Mouse (Mus musculus) duodenum, adult 2 months (tissue): ENCODE measurements around the gene Cdk4. TPM values are rescaled to one million over a fixed set of nuclear protein-coding genes. Genes with fewer than 3 reads are reported as not detected.

Source experiments
- polyA plus RNA-seq: library from polyadenylated mRNA; depleted of rRNA; stranded (reverse); fragments of >200 nt; gene quantifications from 2 replicates; pipeline ENCODE4 v1.2.3, GENCODE M21; 2012; ENCODE audit warnings: low replicate concordance; rRNA removed

Cdk4 gene
- polyA plus RNA-seq: 76.0 and 80.3 TPM in 2 replicates

DNA sequence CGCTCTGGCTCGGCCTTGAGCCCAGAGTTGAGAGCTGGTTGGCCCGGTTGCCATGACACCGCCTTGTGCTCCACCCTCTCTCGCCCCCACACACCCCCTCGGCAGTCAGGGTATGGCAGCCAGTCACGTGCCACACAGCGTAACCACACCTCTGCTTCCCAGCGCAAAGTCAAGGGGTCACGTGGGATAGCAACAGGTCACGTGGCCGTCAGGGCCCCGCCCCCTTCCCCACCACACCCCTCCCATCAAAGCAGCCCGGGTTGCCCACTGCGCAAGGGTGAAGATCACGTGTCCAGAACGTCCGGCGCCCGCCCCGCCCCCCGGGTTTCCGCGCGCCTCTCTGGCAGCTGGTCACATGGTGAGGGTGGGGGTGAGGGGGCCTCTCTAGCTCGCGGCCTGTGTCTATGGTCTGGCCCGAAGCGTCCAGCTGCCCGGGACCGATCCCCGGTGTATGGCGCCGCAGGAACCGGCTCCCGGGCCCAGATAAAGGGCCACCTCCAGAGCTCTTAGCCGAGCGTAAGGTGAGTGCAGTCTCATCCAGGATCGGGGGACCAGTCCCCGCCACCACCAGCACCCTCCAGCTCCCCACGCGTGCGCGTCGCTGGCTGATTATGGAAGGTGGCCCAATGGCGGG, at the start of gene Cdk4:
TSS of gene Cdk4 (plus strand) at position 296 of the 634 bp plus-strand sequence.

DNA sequence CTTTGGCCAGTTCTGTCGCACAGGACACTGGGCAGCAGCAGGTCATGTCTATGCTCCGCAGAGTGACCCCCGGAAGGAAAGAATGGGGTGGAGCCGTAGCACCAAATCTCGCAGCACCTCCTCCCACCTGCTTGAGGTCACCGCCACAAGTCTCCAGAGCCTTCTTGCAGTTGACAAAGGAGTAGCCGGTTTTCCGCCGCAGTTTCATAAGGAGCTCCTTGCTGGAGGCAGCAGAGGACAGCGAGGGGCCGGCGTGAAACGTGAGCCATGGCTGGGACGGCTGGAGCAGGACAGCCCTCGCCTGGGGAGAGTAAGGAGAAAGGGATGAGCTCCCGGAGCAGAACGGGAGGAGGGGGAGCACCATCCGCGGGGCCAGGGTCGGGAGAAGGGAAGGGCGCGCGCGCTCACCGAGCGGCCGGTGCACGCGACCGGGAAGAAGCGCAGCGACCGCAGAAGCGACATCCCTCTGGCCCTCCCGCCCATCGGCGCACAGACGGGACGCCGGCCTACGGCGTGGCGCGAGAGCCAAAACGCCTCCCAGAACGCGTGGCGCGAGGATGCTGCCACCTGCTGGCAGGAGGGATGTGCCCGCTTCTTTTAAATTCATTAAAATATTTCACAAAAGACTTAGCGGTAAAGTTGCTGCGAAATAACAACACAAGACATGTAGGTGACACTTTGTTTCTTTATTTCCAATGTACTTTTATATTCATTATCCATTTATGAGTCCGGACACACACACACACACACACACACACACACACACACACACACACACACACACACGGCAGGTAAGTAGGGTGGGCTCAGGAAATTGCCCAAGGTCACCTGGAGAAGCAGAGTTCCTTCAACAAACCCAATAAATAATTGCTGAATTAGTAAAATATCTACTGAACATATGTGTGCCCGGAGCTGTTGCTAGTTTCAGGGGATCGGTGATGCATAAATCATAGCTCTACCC, 32.7 kb upstream of the Cdk4 start, which contains the start of gene Tsfm:
TSS of gene Tsfm (minus strand) at position 505 of the 961 bp plus-strand sequence.

DNA sequence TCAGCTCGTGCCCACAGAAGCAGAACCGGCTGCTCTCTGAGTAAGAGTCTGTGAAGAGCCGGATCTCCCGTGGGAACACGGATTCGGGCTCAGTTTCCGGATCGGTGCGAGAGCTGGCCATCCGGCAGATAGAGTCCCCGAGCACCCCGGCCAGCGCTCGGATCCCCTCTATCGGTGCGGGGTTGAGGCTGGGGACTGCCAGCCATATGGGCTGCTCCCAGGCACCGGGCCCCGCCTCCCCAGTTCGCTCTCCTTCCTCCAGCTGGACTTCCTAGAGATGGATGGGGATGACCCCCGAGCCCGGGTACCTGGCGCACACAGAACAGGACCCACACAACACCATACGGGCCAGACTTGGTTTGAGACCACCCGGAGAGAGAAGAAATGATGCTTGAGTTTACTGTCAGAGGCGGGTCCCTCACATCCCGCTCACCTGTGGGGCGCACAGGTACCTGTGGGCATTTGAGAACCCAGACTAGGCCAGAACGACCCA, 22.0 kb upstream of the Cdk4 start, which contains the start of the genes Mettl1 and Eef1akmt3:
TSS of gene Mettl1 (plus strand) at position 141 of the 493 bp plus-strand sequence.
TSS of gene Eef1akmt3 (minus strand) at position 240 of the 493 bp plus-strand sequence.

DNA sequence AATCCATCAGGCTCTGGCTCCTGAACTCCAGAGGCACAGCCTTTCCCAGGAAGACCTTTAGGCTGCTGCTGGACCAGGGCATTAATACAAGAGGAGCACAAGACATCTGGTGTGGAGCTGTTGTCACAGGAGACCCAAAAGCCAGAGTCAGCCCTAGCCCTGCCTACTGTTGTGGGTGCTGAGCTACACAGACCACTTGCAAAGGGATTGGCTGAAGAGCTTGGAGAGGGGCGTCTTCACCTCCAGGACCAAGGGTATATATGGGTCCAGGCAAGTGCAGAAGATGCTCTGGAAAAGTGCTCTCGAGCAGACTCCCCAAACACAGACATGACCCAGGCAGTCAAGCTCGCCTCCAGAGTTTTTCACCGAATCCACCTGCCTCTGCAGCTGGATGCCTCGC, 15.4 kb upstream of the Cdk4 start, which contains the start of gene Cyp27b1:
TSS of gene Cyp27b1 (plus strand) at position 297 of the 400 bp plus-strand sequence.

DNA sequence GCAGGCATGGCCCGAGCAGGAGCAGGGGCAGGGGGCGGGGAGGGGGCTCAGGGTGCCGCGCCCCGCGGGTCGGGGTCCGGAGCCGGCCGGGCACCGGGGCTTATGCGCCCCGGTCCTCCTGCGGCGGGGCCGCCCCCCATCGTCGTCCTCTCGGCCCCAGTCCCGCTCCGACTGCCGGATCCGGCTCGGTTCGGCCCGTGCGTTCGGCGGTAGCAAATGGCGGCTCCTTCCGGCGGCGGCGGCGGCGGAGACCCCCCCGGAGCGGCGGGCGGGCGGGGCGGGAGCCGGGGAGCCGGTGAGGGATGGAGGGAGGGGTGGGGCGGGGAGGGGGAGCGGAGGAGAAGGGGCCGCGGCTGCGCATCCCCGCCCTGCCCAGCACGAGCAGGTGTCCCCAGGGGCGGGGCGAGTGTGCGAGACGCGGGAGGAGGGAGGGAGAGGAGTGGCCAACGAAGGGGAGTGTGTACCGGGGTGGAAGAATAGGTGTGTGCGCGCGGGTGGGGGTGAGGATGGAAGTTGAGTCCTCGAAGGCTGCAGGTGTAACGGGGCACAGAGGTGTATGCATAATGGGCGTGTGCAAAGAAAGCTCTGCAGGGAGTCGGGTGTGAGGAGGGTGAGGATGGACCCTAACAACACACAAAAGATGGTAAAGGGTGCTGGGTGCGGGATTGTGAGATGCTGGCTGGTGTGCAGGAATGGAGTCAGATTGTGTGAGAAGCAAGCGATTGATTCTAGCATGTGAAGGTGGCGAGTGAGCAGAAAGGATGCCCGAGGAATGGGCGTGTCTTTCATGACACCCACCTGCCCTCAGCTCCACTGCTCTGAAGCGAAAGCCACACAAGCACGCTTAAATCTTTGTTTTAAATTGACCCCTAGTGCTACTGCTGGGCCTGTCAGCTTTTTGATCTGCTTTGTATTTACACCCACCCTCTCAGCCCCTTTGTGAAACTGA, 3.1 kb upstream of the Cdk4 start, which contains the start of gene March9:
TSS of gene March9 (minus strand) at position 217 of the 949 bp plus-strand sequence.

DNA sequence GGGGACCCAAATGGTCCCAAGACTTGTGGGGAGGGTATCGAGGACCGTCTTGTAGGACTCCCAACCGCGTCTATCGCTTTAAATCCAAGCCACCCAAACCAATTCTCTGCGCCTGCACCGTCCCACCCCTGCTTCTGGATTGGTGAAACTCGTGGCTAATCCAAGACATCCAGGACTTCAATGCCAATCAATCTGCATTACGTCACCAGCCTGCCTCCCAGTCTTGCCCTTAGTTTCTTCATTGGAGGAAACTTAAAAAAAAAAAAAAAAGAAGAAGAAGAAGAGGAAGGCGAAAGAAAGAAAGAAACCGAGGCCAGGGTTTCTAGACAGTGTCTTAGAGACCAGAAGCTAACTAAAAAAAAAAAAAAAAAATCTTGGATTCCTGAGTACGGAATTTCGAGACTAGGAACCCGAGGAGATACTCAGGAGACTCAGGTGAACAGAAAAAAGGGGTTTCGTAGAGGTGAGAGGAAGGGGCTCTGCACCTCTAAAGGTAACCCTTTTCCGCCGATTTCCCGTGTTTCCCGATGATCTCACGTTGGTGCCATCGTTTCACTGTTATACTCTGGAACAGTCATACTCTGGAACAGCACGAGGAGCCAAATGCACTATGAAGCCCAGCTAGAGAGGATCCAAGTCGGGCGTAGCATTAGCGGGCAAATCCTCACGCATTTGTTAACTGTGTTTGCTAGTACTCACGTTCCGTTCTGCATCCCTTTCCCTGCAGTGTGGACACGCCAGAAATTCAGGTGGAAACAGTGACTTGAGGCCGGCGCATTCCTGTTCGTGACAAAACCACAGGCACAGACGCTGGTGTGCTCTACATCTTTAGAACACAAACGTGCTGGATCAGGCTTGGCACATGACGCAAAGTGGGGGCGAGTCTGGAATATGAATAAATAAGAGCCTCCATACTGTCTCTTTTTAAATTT, 7.1 kb downstream of the Cdk4 start, which contains the start of gene Tspan31:
TSS of gene Tspan31 (minus strand) at position 75 of the 932 bp plus-strand sequence.

DNA sequence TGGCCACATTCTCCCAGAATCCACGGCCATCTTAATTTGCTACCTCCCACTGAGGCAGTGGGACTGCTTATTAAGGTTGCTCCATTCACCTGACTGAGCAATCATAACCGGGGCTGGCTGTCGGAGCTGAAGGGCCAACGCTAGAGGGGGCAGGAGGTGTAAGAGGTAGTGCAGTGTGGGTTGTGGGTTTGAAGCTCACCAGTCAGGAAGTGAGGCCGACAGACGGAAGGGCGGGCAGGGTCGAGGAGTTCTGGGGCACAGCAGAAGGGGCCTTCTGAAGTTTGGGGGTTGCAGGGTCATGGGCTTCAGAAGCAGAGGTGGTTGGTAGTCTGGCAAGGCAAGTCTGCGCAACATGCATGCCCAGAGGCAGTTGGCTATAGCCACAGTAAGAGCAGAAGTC, 11.7 kb downstream of the Cdk4 start, which contains the start of gene Agap2:
TSS of gene Agap2 (plus strand) at position 205 of the 400 bp plus-strand sequence.

Other genes starting within 250 kb of the Cdk4 start
- 5.5 and 5.8 TPM in 2 replicates for gene Atp23, start 162.2 kb upstream of the Cdk4 start, polyA plus RNA-seq
- gene Ctdsp2, start 84.8 kb upstream of the Cdk4 start, polyA plus RNA-seq: 59.2 and 74.5 TPM in 2 replicates
- 0.83 and 9.1 TPM in 2 replicates for gene Avil, start 62.8 kb upstream of the Cdk4 start, polyA plus RNA-seq
- gene Tsfm, start 32.7 kb upstream of the Cdk4 start, polyA plus RNA-seq: 31.8 and 44.1 TPM in 2 replicates
- gene Mettl1, start 22.1 kb upstream of the Cdk4 start, polyA plus RNA-seq: 7.0 and 13.9 TPM in 2 replicates
- 0.58 and 1.6 TPM in 2 replicates for gene Eef1akmt3, start 22.0 kb upstream of the Cdk4 start, polyA plus RNA-seq
- 0.13 and 0.65 TPM in 2 replicates for gene Cyp27b1, start 15.3 kb upstream of the Cdk4 start, polyA plus RNA-seq
- gene March9, start 3.4 kb upstream of the Cdk4 start, polyA plus RNA-seq: 4.3 and 5.4 TPM in 2 replicates
- 35.7 and 49.3 TPM in 2 replicates for gene Tspan31, start 6.7 kb downstream of the Cdk4 start, polyA plus RNA-seq
- 3.5 and 11.0 TPM in 2 replicates for gene Agap2, start 11.8 kb downstream of the Cdk4 start, polyA plus RNA-seq
- 93.3 and 122 TPM in 2 replicates for gene Os9, start 57.6 kb downstream of the Cdk4 start, polyA plus RNA-seq
- gene B4galnt1, start 101.7 kb downstream of the Cdk4 start, polyA plus RNA-seq: 360 and 560 TPM in 2 replicates
- gene Slc26a10, start 117.1 kb downstream of the Cdk4 start, polyA plus RNA-seq: 0.82 and 1.6 TPM in 2 replicates
- gene Arhgef25, start 126.5 kb downstream of the Cdk4 start, polyA plus RNA-seq: 14.2 and 14.6 TPM in 2 replicates
- 35.7 and 63.9 TPM in 2 replicates for gene Dtx3, start 132.2 kb downstream of the Cdk4 start, polyA plus RNA-seq
- gene Pip4k2c, start 148.1 kb downstream of the Cdk4 start, polyA plus RNA-seq: 17.3 and 27.4 TPM in 2 replicates
- 1.7 and 6.0 TPM in 2 replicates for gene Kif5a, start 199.8 kb downstream of the Cdk4 start, polyA plus RNA-seq
- 160 and 195 TPM in 2 replicates for gene Dctn2, start 202.8 kb downstream of the Cdk4 start, polyA plus RNA-seq
- gene Mbd6, start 225.5 kb downstream of the Cdk4 start, polyA plus RNA-seq: 74.0 and 74.1 TPM in 2 replicates
- 20.5 and 36.1 TPM in 2 replicates for gene Mars, start 248.3 kb downstream of the Cdk4 start, polyA plus RNA-seq